Mouse (Mus musculus): ENCODE data around the gene Spag9.

DNA sequence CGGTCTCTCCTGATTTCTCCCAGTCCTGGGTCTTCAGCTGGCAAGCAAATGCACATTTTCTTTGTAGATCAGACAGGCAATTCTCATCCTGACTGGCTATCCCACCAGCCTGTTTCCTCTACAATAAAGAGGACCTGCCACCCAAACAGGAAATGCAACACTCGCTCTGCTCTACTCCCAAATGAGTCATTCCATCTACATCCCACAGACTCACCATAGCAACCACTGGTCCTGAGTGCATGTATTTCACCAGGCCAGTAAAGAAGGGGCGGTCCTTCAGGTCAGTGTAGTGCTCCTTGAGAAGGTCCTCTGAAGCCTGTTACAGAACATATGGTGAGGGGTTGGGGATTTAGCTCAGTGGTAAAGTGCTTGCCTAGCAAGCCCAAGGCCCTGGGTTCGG, 32.9 kb upstream of the Spag9 start:
- TF ChIP-seq CTCF (IDR thresholded peaks at IDR 0.05; ENCODE audit: control insufficient read depth, insufficient read depth, insufficient read length) (no peak), MYOG (IDR thresholded peaks at IDR 0.05; ENCODE audit: control insufficient read depth, extremely low read depth, insufficient read length) (no peak), FOSL1 (IDR thresholded peaks at IDR 0.05; ENCODE audit: insufficient read depth, low read length, poor library complexity, severe bottlenecking) (no peak), MAX (IDR thresholded peaks at IDR 0.05) (no peak), MYOD1 (IDR thresholded peaks at IDR 0.05; ENCODE audit: control insufficient read depth, insufficient read length, low read depth) (no peak), USF1 (IDR thresholded peaks at IDR 0.05; ENCODE audit: low read depth) (no peak)
